Mouse (Mus musculus): ENCODE measurements around the gene Eva1b.

DNA sequence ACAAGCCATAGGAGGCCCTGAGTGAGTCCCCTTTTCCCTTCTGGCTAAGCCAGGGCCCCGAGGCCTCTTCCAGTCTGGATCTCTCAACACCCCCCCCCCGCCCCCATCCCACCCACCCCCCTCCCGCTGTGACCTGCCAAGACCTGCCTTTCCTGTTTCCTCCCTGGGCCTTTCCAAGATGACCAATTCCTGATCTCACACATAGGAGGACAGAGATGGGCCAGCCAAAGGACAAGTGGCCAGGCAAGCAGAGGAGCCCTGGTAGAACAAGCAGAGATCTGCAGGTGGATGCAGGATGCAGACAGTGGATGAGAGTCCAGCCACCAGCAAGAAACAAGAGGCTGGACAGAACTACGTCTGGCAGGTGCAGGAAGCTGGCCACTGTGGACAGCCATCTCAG lies 2.1 kb upstream of the Eva1b start:
- no peak for TF ChIP-seq CTCF (IDR thresholded peaks at IDR 0.05; ENCODE audit: borderline replicate concordance, insufficient read depth, low read depth, low read length)
- TF ChIP-seq POLR2A (IDR thresholded peaks at IDR 0.05; ENCODE audit: borderline replicate concordance, insufficient read depth, low read length): no peak

Data from cerebellum, adult 2 months (tissue).